Comparison of ENCODE assay signal across 8 mouse cellular contexts in the genomic region with DNA sequence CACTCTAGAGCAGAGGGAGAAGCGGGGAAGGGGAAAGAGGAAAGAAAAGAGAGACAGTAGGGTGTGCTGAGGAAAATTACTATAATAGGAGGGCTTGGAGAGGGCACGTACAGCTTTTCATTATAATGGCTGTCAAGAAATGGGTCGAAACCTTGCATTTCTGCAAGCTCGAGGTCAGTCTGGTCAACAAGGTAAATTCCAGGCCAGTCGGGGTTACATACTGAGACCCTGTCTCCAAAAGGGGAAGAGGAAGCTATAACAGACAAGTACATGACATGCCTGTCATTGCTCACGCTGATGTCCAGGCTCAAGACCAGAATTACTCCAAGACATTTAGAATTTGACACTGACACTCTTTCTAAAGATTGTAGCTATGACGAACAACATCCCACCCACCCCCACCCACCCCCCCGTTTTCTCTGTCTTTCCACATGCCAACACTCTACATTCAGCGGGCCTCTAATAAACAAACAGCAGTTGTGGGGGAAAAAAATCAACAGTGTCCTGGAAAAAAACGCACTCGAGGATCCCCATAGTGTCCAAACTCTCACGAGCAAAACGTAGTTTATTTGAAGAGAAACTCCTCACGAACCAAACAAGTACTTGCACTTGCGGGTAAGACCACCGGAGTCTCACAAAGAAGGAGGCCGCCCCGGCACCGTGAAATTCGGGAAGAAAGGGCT. TPM values are rescaled to one million over a fixed set of nuclear protein-coding genes. Genes with fewer than 3 reads are reported as not detected.
A peak's percentile ranks its signal among the peaks of the same experiment; 100 is the strongest.
DNase-seq lines count a peak whose midpoint lies in the region; ATAC-seq and TF ChIP-seq lines count a peak whose summit lies in the region.

A gene (plus strand): TSS at position 534 of the 683 bp plus-strand sequence.

- peak; percentile 32; the same call in 1 of the 2 replicates for ATAC-seq in intestine, postnatal 0 days

- H3K9ac ChIP-seq in intestine, postnatal 0 days (ENCODE audit: low read depth, low read length), result peak within 1 kb of the TSS; percentile 57

- peak within 1 kb of the TSS; percentile 85 for H3K4me3 ChIP-seq in embryonic facial prominence, embryonic 10.5 days
- H3K4me3 ChIP-seq in intestine, postnatal 0 days (ENCODE audit: low read depth, low read length), result peak within 1 kb of the TSS; percentile 76
- H3K4me3 ChIP-seq in midbrain, embryonic 10.5 days, result peak within 1 kb of the TSS; percentile 76

- 13% methylated on average over 20 of the region's 20 CpGs for WGBS in embryonic facial prominence, embryonic 10.5 days
- 14% methylated on average over 20 of the region's 20 CpGs for WGBS in intestine, postnatal 0 days
- 16% methylated on average over 20 of the region's 20 CpGs for whole genome bisulfite sequencing in midbrain, embryonic 10.5 days

- H3K4me1 ChIP-seq in embryonic facial prominence, embryonic 10.5 days, result peaks cover 19% of the 10 kb centered on the region
- H3K4me1 ChIP-seq in intestine, postnatal 0 days (replicated peaks; ENCODE audit: control insufficient read depth, insufficient read depth, low read length), result no peaks in the 10 kb centered on the region
- peaks cover 26% of the 10 kb centered on the region for H3K4me1 ChIP-seq in midbrain, embryonic 10.5 days

- peak within 1 kb of the TSS; percentile 79 for H3K4me2 ChIP-seq in intestine, postnatal 0 days (replicated peaks; ENCODE audit: low read depth)

- peak within 1 kb of the TSS; percentile 95 for H3K27ac ChIP-seq in embryonic facial prominence, embryonic 10.5 days (replicated peaks)
- H3K27ac ChIP-seq in intestine, postnatal 0 days (ENCODE audit: low read depth, low read length), result peak within 1 kb of the TSS; percentile 54
- peak within 1 kb of the TSS; percentile 95 for H3K27ac ChIP-seq in midbrain, embryonic 10.5 days (replicated peaks)

- DNase-seq in cerebellum, adult 8-10 months, result peak; percentile 12
- no peak for DNase-seq in cerebellum, postnatal 25 days
- DNase-seq in A20 (ENCODE audit: low read depth, low spot score), result peak; percentile 75
- DNase-seq in embryonic facial prominence, embryonic 10.5 days (ENCODE audit: low spot score), result no peak
- DNase-seq in midbrain, embryonic 10.5 days (ENCODE audit: low spot score), result no peak
- no peak for DNase-seq in spleen, adult 12 weeks (ENCODE audit: low spot score)
- no peak for DNase-seq in right cerebral cortex, postnatal 36 days (ENCODE audit: low spot score in 2 of 2)

- TF ChIP-seq CTCF in intestine, postnatal 0 days (IDR thresholded peaks at IDR 0.05; ENCODE audit: low read depth), result no peak

- peaks cover 10% of the 10 kb centered on the region for H3K36me3 ChIP-seq in embryonic facial prominence, embryonic 10.5 days (replicated peaks)
- no peaks in the 10 kb centered on the region for H3K36me3 ChIP-seq in intestine, postnatal 0 days (ENCODE audit: control insufficient read depth, insufficient read depth)
- peaks cover 16% of the 10 kb centered on the region for H3K36me3 ChIP-seq in midbrain, embryonic 10.5 days

- H3K27me3 ChIP-seq in embryonic facial prominence, embryonic 10.5 days (replicated peaks; ENCODE audit: low read depth, poor library complexity, severe bottlenecking), result no peaks in the 10 kb centered on the region
- no peaks in the 10 kb centered on the region for H3K27me3 ChIP-seq in intestine, postnatal 0 days (replicated peaks; ENCODE audit: control insufficient read depth, insufficient read depth, low read length)
- H3K27me3 ChIP-seq in midbrain, embryonic 10.5 days (ENCODE audit: low read depth, poor library complexity, severe bottlenecking), result no peaks in the 10 kb centered on the region

- no peaks in the 10 kb centered on the region for H3K9me3 ChIP-seq in embryonic facial prominence, embryonic 10.5 days
- no peaks in the 10 kb centered on the region for H3K9me3 ChIP-seq in intestine, postnatal 0 days (ENCODE audit: control insufficient read depth)
- no peaks in the 10 kb centered on the region for H3K9me3 ChIP-seq in midbrain, embryonic 10.5 days (replicated peaks)

RNA-seq across cellular contexts. Expression of the gene that starts here (rescaled TPM):
- polyA plus RNA-seq in embryonic facial prominence, embryonic 10.5 days (2016; fragmentation: Nextera tagmentation; extraction: Ambion mirVana), result 21.1 and 23.0 TPM in 2 replicates
- 7.7 and 9.1 TPM in 2 replicates for polyA plus RNA-seq in intestine, postnatal 0 days (2015; fragmentation: Nextera tagmentation; extraction: Ambion mirVana)
- 23.4 and 23.6 TPM in 2 replicates for polyA plus RNA-seq in midbrain, embryonic 10.5 days (2016; fragmentation: Nextera tagmentation; extraction: Ambion mirVana)

Comparison
In these comparisons a context has a peak if more than half of its experiments do, and no peak if none do; other contexts are left out.
1. DNase-seq: peak in cerebellum, adult 8-10 months (single experiment) and A20 (single experiment); none in cerebellum, postnatal 25 days (0 of 2), embryonic facial prominence, embryonic 10.5 days (single experiment), midbrain, embryonic 10.5 days (single experiment), spleen, adult 12 weeks (single experiment) and right cerebral cortex, postnatal 36 days (0 of 2).
2. Peak in every context shown above with its lines, with median percentiles within 50 percentile points of each other: H3K27ac ChIP-seq and H3K4me3 ChIP-seq.